Mouse (Mus musculus): ENCODE measurements around the gene Olfr763. TPM values are rescaled to one million over a fixed set of nuclear protein-coding genes. Genes with fewer than 3 reads are reported as not detected.
"Not testable (repeated sequence)": the region's sequence is repeated elsewhere in the genome, so short reads cannot be mapped to it uniquely, and the experiment has no call there.

The Olfr763 gene
- polyA plus RNA-seq, 1 experiment from 2014 or later: not detected

- H3K9ac ChIP-seq: no peak overlapping the region
- 19% methylated on average over 9 of the region's 9 CpGs for WGBS
- H3K4me2 ChIP-seq: no peak overlapping the region
- no peak overlapping the region for H3K4me3 ChIP-seq (ENCODE audit: low read depth, low read length)
- no peaks in the 10 kb centered on the region for H3K27me3 ChIP-seq (ENCODE audit: insufficient read depth, low read length)
- DNase-seq (peak; percentile 83), ATAC-seq (ENCODE audit: insufficient read depth) (peak; percentile 74)
- H3K4me1 ChIP-seq (ENCODE audit: insufficient read depth): no peaks in the 10 kb centered on the region
- no peaks in the 10 kb centered on the region for H3K9me3 ChIP-seq (ENCODE audit: low read depth, low read length)
- H3K27ac ChIP-seq (ENCODE audit: low read depth): no peak overlapping the region
- no peaks in the 10 kb centered on the region for H3K36me3 ChIP-seq (ENCODE audit: insufficient read depth)
- TF ChIP-seq CTCF (IDR thresholded peaks at IDR 0.05; ENCODE audit: low read depth): peak; percentile 84
Measured at GRCm38 (mm10) chr10:128977522-128978114, 33.0 kb upstream of the Olfr763 start.

GRCm38 (mm10) chr10:128980644-128981365 lies 29.8 kb upstream of the Olfr763 start:
- no peak overlapping the region for H3K9ac ChIP-seq
- H3K27ac ChIP-seq (ENCODE audit: low read depth): no peak overlapping the region
- DNase-seq (peak; percentile 13), ATAC-seq (ENCODE audit: insufficient read depth) (peak; percentile 64)
- no peaks in the 10 kb centered on the region for H3K36me3 ChIP-seq (ENCODE audit: insufficient read depth)
- H3K4me2 ChIP-seq: no peak overlapping the region
- H3K4me3 ChIP-seq (ENCODE audit: low read depth, low read length): no peak overlapping the region
- no peak for TF ChIP-seq CTCF (IDR thresholded peaks at IDR 0.05; ENCODE audit: low read depth)
- H3K27me3 ChIP-seq (ENCODE audit: insufficient read depth, low read length): no peaks in the 10 kb centered on the region
- no peaks in the 10 kb centered on the region for H3K9me3 ChIP-seq (ENCODE audit: low read depth, low read length)
- 47% methylated on average over 3 of the region's 3 CpGs for WGBS
- no peaks in the 10 kb centered on the region for H3K4me1 ChIP-seq (ENCODE audit: insufficient read depth)

DNA sequence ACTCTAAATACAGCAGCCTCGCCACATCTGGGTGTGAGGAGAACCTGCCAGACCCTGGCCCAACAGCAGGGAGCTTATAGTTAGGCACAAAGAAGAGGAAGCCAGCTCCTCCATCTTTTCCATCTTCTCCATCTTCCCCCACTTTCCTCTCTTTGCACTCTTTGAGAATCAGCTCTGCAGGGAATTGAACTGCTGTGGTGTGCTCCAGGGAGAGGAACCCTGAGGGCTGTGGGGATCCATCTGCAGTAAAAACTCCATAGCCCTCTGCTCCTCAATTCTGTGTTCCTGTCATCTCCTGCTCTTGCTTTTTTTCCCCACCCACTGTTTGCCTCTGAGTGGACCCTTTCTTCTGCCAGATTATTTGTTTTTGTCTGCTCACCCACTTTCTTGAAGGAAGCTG lies 21.5 kb upstream of the Olfr763 start, which contains the start of gene Olfr9:
Gene Olfr9, plus strand, starts transcription at position 301 of the 400 bp plus-strand sequence.
- ATAC-seq (ENCODE audit: insufficient read depth); DNase-seq; H3K4me1 ChIP-seq (ENCODE audit: insufficient read depth); H3K36me3 ChIP-seq (ENCODE audit: insufficient read depth); H3K27ac ChIP-seq (ENCODE audit: low read depth); H3K9ac ChIP-seq; H3K9me3 ChIP-seq (ENCODE audit: low read depth, low read length); H3K4me3 ChIP-seq (ENCODE audit: low read depth, low read length); H3K27me3 ChIP-seq (ENCODE audit: insufficient read depth, low read length); H3K4me2 ChIP-seq: not testable (repeated sequence)
- 36% methylated on average over 1 of the region's 1 CpGs for WGBS

GRCm38 (mm10) chr10:128990129-128990850 lies 20.3 kb upstream of the Olfr763 start:
- not testable (repeated sequence) for H3K36me3 ChIP-seq (ENCODE audit: insufficient read depth); H3K9ac ChIP-seq; DNase-seq; H3K4me2 ChIP-seq; H3K4me3 ChIP-seq (ENCODE audit: low read depth, low read length); H3K4me1 ChIP-seq (ENCODE audit: insufficient read depth); H3K27ac ChIP-seq (ENCODE audit: low read depth); H3K27me3 ChIP-seq (ENCODE audit: insufficient read depth, low read length); H3K9me3 ChIP-seq (ENCODE audit: low read depth, low read length)
- WGBS: 54% methylated on average over 7 of the region's 10 CpGs
- ATAC-seq (ENCODE audit: insufficient read depth): peak; percentile 65; the same call in 1 of the 2 replicates

DNA sequence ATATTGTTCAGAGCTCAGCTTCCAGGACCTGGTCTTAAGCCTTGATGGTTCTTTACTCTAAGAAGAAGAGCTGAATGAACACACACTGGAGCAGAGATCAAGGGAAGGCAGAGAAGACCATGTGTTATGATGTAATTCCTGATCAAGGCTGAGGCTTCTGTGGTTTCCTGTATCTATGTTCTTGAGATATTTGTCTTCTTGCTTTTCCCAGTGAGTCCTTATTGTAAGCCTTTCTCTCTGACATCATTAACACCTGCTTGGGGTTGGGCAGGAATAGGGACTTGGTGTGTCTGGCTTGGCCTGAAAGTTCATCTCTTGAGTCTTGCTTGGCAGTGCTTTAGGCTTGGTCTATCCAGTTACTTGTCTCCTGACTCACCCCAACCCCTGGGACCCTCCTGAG lies 19.6 kb upstream of the Olfr763 start:
- no peaks in the 10 kb centered on the region for H3K4me1 ChIP-seq (ENCODE audit: insufficient read depth)
- H3K36me3 ChIP-seq (ENCODE audit: insufficient read depth): no peaks in the 10 kb centered on the region
- no peaks in the 10 kb centered on the region for H3K27me3 ChIP-seq (ENCODE audit: insufficient read depth, low read length)
- no peaks in the 10 kb centered on the region for H3K9me3 ChIP-seq (ENCODE audit: low read depth, low read length)
- no peak for ATAC-seq (ENCODE audit: insufficient read depth)
- no peak for TF ChIP-seq CTCF (IDR thresholded peaks at IDR 0.05; ENCODE audit: low read depth)
- no peak for DNase-seq
- H3K27ac ChIP-seq (ENCODE audit: low read depth): no peak overlapping the region
- H3K4me2 ChIP-seq: no peak overlapping the region
- no peak overlapping the region for H3K4me3 ChIP-seq (ENCODE audit: low read depth, low read length)
- H3K9ac ChIP-seq: no peak overlapping the region

DNA sequence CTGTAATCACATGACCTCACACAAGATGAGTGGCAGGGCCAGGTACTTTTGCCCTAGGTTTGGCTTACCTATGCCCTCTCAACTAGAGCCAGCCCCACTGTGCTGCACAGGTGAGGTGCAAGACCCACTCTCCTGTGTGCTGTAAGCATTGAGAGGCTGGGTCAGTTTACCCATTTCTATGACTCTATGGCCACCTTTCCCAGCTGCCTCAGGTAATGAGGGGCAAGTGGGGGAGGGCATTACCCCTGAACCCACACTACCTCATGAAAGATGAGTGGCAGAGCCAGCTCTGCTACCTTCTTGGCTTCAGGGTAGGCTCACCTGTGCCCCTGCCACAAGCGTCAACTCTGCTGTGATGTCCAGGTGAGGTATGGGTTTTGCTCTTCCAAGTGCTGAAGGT lies 14.8 kb upstream of the Olfr763 start:
- DNase-seq (no peak), ATAC-seq (ENCODE audit: insufficient read depth) (no peak)
- H3K36me3 ChIP-seq (ENCODE audit: insufficient read depth): no peaks in the 10 kb centered on the region
- no peaks in the 10 kb centered on the region for H3K27me3 ChIP-seq (ENCODE audit: insufficient read depth, low read length)
- H3K27ac ChIP-seq (ENCODE audit: low read depth): no peak overlapping the region
- no peak overlapping the region for H3K4me3 ChIP-seq (ENCODE audit: low read depth, low read length)
- H3K9me3 ChIP-seq (ENCODE audit: low read depth, low read length): no peaks in the 10 kb centered on the region
- WGBS: 95% methylated on average over 1 of the region's 1 CpGs
- no peak overlapping the region for H3K9ac ChIP-seq
- TF ChIP-seq CTCF (IDR thresholded peaks at IDR 0.05; ENCODE audit: low read depth): no peak
- no peaks in the 10 kb centered on the region for H3K4me1 ChIP-seq (ENCODE audit: insufficient read depth)
- no peak overlapping the region for H3K4me2 ChIP-seq

DNA sequence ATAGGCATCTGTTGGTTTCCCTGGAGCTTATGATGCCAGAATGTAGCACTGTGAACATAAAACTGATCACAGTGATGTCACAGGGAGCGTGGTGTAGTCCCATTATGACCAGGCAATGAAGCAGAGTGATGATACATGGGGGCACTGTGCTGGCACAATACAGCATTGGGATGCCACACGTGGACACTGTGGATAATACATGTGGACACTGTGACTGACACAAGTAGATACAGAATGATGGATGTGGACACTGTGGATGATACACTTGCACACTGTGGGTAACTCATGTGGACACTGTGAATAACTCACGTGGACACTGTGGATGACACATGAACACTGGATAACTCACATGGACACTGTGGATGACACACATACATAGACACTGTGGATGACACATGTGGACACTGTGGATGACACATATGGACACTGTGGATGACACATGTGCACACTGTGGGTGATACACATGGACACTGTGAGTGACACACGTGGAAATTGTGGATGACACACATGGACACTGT lies 14.0 kb upstream of the Olfr763 start:
- Histone ChIP-seq H3K27ac (ENCODE audit: low read depth) (no peak overlapping the region), H3K9me3 (ENCODE audit: low read depth, low read length) (no peaks in the 10 kb centered on the region), H3K9ac (no peak overlapping the region), H3K27me3 (ENCODE audit: insufficient read depth, low read length) (no peaks in the 10 kb centered on the region), H3K4me3 (ENCODE audit: low read depth, low read length) (no peak overlapping the region), H3K4me1 (ENCODE audit: insufficient read depth) (no peaks in the 10 kb centered on the region), H3K4me2 (no peak overlapping the region), H3K36me3 (ENCODE audit: insufficient read depth) (no peaks in the 10 kb centered on the region)
- ATAC-seq (ENCODE audit: insufficient read depth): no peak
- no peak for TF ChIP-seq CTCF (IDR thresholded peaks at IDR 0.05; ENCODE audit: low read depth)
- WGBS: 69% methylated on average over 4 of the region's 4 CpGs
- no peak for DNase-seq
